Mouse (Mus musculus) neural tube, embryonic 11.5 days (tissue): Measurements from ENCODE around the gene Borcs6. TPM values are rescaled to one million over a fixed set of nuclear protein-coding genes. Genes with fewer than 3 reads are reported as not detected.
A peak's percentile ranks its signal among the peaks of the same experiment; 100 is the strongest.

Experiments
- ATAC-seq: fragments of 200-750 bp; cut with Nextera tagmentation; 2 replicates; pipeline ENCODE4 v1.8.0; 2017; ENCODE audit warnings: moderate number of reproducible peaks, mild to moderate bottlenecking, moderate TSS enrichment, moderate library complexity; ENCODE audit not compliant: insufficient read depth, low FRiP score, low TSS enrichment
- DNase-seq: peaks from one replicate; pipeline ENCODE4 v3.0.0-alpha.2; 2015; ENCODE audit warnings: low spot score
- H3K27ac ChIP-seq: fragments of 300-500 bp; sonication (generic); 2 replicates; pipeline ENCODE4 v1.5.1; 2014; ENCODE audit warnings: low read depth, mild to moderate bottlenecking, low read length
- H3K27me3 ChIP-seq: fragments of 300-500 bp; sonication (generic); 2 replicates; pipeline ENCODE4 v1.6.1; 2014; ENCODE audit warnings: mild to moderate bottlenecking, low read length, mixed read lengths; ENCODE audit not compliant: control insufficient read depth, insufficient read depth
- H3K36me3 ChIP-seq: fragments of 300-500 bp; sonication (generic); 2 replicates; pipeline ENCODE4 v1.6.1; 2014; ENCODE audit warnings: mild to moderate bottlenecking, low read length, moderate library complexity, mixed read lengths; ENCODE audit not compliant: control insufficient read depth, insufficient read depth
- H3K4me1 ChIP-seq: fragments of 300-500 bp; sonication (generic); 2 replicates; pipeline ENCODE4 v1.6.1; 2014; ENCODE audit warnings: low read length, mixed read lengths; ENCODE audit not compliant: control insufficient read depth, insufficient read depth
- H3K4me2 ChIP-seq: fragments of 300-500 bp; sonication (generic); 2 replicates; pipeline ENCODE4 v1.6.1; 2014; ENCODE audit warnings: low read depth, mild to moderate bottlenecking, moderate library complexity
- H3K4me3 ChIP-seq: fragments of 300-500 bp; sonication (generic); 2 replicates; pipeline ENCODE4 v1.5.1; 2014; ENCODE audit warnings: low read depth, low read length
- H3K9ac ChIP-seq: fragments of 300-500 bp; sonication (generic); 2 replicates; pipeline ENCODE4 v1.6.1; 2014; ENCODE audit warnings: mild to moderate bottlenecking, low read length
- H3K9me3 ChIP-seq: fragments of 300-500 bp; sonication (generic); 2 replicates; pipeline ENCODE4 v1.6.1; 2016; ENCODE audit warnings: low read length; ENCODE audit not compliant: control insufficient read depth
- WGBS: fragments of 180-500 bp; shearing (Covaris S2); extraction: QIAGEN DNeasy Blood & Tissue Kit; methylation state at CpG from one replicate; pipeline ENCODE4 v1.1.7; 2014; 5-methylcytosine and 5-hydroxymethylcytosine counted together
- polyA plus RNA-seq: library from polyadenylated mRNA; unstranded; fragments of >200 nt; fragmentation: Nextera tagmentation; extraction: Ambion mirVana; gene quantifications from 2 replicates; pipeline ENCODE4 v1.2.1, GENCODE M21; 2014

Gene Borcs6
- polyA plus RNA-seq, 1 experiment from 2014 or later = 11.4 TPM

DNA sequence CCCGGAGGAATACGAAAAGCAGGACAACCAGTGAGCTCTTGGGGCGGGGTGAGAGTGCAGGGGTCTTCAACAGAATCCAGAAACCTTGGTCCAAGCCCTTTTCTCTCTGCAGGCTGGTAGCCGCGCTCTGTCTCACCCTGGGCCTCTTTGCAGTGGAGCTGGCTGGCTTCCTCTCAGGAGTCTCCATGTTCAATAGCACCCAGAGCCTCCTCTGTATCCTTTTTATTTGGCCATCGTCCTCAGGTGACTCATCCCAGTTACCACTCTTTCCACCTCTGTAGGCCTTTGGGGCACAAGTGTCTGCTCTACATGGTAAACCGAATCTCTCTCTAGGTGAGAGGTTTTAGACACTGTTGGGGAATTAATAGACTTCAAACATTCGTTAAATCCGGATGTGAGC lies 11.7 kb downstream of the Borcs6 start:
- Histone ChIP-seq H3K27me3 (no peaks in the 10 kb centered on the region), H3K9ac (peak overlapping the region; percentile 85), H3K36me3 (no peaks in the 10 kb centered on the region), H3K27ac (no peak overlapping the region), H3K4me1 (peaks cover 7% of the 10 kb centered on the region), H3K4me3 (peak overlapping the region; percentile 47), H3K4me2 (peak overlapping the region; percentile 75), H3K9me3 (no peaks in the 10 kb centered on the region)
- WGBS = 28% methylated on average over 9 of the region's 9 CpGs
- DNase-seq (no peak), ATAC-seq (no peak)

DNA sequence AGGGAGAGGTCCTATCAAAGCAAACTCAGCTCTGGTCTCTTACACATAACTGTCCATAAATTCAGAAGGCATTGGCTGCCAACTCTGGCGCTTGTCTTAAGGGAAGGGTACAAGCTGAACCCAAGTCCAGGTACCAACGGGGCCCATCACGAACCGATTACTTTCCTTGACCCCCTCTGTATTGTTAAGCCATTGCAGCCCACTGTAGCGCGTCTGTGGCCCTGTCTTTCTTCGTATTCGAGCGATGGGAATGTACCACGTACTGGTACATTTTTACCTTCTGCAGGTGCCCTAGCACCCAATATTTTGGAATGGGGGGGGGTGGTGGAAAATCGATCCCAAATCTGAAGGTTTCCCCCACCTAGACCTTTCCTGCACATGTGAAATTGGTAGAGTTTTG lies 12.7 kb downstream of the Borcs6 start:
- 81% methylated on average over 11 of the region's 11 CpGs for WGBS
- H3K9ac ChIP-seq = 0 out of 2 replicates have a peak overlapping the region, but pooled peaks have one; percentile 12
- H3K4me3 ChIP-seq = peak overlapping the region; percentile 24; the same call in 1 of the 2 replicates
- no peaks in the 10 kb centered on the region for H3K36me3 ChIP-seq
- H3K27ac ChIP-seq = 0 out of 2 replicates have a peak overlapping the region, but pooled peaks have one; percentile 91
- H3K9me3 ChIP-seq = no peaks in the 10 kb centered on the region
- ATAC-seq (no peak), DNase-seq (no peak)
- peaks cover 2% of the 10 kb centered on the region; the same call in 1 of the 2 replicates for H3K4me1 ChIP-seq
- H3K4me2 ChIP-seq = peak overlapping the region; percentile 46
- no peaks in the 10 kb centered on the region for H3K27me3 ChIP-seq

DNA sequence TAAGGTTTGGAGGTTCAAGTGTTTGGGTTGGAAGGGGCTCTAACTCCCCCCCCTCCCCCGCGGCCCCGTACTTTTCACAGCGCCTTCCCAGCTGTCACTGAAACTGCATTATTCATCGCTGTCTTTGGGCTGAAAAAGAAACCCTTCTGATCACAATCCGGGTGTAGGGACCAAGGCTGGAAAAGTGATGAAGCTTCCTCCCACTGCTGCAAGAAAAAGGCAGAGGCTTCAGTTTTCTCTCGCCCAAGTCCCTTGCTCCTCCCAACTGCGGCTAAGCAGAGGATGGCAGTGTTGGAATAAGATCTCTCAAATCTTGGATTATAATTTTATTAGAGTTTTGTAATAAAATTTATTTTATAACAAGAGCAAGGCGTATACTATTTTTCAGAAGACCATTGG lies 13.1 kb downstream of the Borcs6 start:
- Histone ChIP-seq H3K4me3 (peak overlapping the region; percentile 24), H3K36me3 (no peaks in the 10 kb centered on the region), H3K27ac (peak overlapping the region; percentile 91), H3K9me3 (no peaks in the 10 kb centered on the region), H3K9ac (0 out of 2 replicates have a peak overlapping the region, but pooled peaks have one; percentile 12), H3K27me3 (no peaks in the 10 kb centered on the region), H3K4me2 (peak overlapping the region; percentile 46), H3K4me1 (peaks cover 2% of the 10 kb centered on the region; the same call in 1 of the 2 replicates)
- 13% methylated on average over 9 of the region's 9 CpGs for WGBS
- no peak for DNase-seq
- ATAC-seq = no peak

DNA sequence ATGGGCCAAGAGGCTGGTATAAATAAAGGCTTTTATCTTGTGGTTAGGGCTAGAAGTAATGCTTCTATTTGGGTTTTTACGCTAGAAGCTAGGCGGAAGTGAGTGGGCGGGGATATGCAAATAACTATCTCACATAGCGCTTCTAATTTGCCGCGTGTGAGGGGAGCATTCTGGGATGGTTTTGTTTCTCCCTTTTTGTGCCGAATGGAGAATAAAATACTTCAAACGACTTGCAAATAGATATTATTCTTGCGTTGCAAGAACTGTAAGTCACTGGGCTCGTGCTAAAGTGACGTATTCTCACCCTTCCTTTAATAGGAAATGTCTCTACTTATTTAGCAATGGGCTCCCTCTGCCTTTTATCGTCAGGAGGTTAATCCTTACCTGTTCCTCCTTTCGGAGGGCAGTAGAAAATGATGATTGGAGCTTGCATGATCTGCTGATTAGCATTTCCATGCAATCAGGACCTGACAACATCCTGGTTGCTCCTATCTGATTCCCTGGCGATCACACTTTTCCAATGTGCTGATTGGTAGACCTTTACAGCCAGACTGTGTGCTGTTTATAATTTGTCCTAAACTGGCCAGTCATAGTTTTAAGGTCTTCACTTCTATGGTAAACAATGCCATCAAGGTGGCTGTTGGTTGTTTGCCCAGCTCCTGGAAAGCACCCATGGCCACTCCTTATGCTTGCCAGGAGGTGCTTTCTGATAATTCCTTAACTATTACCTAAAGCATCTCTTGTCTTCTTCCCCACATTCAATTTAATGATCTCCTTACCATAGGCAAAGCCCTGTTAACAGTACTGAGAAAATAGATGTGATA lies 13.8 kb downstream of the Borcs6 start:
- Histone ChIP-seq H3K4me2 (peak overlapping the region; percentile 46), H3K9me3 (no peaks in the 10 kb centered on the region), H3K4me3 (peak overlapping the region; percentile 24), H3K27ac (peak overlapping the region; percentile 91), H3K27me3 (no peaks in the 10 kb centered on the region), H3K9ac (peak overlapping the region; percentile 76), H3K36me3 (no peaks in the 10 kb centered on the region), H3K4me1 (peaks cover 2% of the 10 kb centered on the region; the same call in 1 of the 2 replicates)
- DNase-seq (peak; percentile 79), ATAC-seq (peak; percentile 75)
- 0% methylated on average over 14 of the region's 14 CpGs for WGBS

DNA sequence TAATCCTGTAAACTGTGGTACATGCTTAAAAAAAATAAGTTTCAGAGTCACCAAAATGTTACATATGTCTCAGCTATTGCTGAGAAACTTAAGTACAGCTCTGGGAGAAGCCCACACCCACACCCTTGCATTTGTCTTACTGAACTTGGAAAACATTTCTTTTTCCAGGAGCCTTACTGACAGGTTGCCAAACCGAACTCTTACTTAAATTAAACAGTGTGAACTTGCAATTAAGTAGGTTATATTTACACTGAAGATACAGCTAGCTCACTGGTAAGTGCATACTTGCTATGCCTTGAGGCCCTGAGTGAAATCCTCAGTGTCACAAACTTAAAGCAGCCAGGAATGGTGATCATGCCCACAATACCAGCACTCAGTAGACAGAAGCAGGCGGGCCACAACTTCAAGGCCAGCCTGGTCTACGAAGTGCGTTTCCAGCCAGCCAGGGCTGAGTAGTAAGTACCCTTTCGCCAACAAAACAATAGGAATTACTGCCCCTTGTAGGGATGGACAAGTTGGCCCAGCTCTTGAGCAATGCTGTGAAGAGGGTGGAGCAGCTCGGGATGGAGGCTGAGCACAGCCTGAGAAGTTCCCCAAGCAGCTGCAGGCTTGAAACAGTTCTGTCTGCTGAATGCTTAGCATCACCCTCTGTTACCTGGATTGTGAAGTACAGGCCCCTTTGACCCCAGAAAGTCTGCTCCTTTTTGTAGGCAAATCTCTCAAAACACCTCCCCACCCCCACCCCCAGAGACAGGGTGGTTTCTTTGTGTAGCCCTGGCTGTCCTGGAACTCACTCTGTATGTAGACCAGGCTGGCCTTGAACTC lies 14.6 kb downstream of the Borcs6 start:
- no peak for DNase-seq
- no peak overlapping the region for H3K4me2 ChIP-seq

DNA sequence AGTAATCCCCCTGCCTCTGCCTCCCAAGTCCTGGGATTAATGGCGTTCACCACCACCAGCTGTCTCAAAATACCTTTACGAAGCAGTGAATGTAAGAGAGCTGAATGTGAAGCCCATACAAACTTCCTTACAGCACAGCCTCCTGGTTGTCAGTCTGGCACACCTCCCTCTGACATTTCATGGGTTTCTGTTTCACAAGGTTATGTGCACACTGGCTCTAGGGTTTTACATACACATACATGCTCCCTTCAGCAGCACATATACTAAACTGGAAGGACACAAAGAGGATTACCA lies 15.2 kb downstream of the Borcs6 start:
- WGBS = 55% methylated on average over 2 of the region's 2 CpGs
- no peak overlapping the region for H3K4me2 ChIP-seq
- no peak overlapping the region for H3K27ac ChIP-seq
- H3K4me1 ChIP-seq = peaks cover 2% of the 10 kb centered on the region; the same call in 1 of the 2 replicates
- no peak overlapping the region for H3K4me3 ChIP-seq
- no peak for ATAC-seq
- H3K27me3 ChIP-seq = no peaks in the 10 kb centered on the region
- DNase-seq = no peak
- no peaks in the 10 kb centered on the region for H3K9me3 ChIP-seq
- H3K36me3 ChIP-seq = no peaks in the 10 kb centered on the region
- H3K9ac ChIP-seq = no peak overlapping the region

More for the DNA sequence above, 14.6 kb downstream of the Borcs6 start:
- Histone ChIP-seq H3K36me3 (no peaks in the 10 kb centered on the region), H3K4me3 (no peak overlapping the region), H3K9me3 (no peaks in the 10 kb centered on the region), H3K27ac (peak overlapping the region; percentile 29; the same call in 1 of the 2 replicates), H3K27me3 (no peaks in the 10 kb centered on the region), H3K9ac (no peak overlapping the region), H3K4me1 (peaks cover 2% of the 10 kb centered on the region; the same call in 1 of the 2 replicates)
- no peak for ATAC-seq
- 34% methylated on average over 6 of the region's 6 CpGs for WGBS

DNA sequence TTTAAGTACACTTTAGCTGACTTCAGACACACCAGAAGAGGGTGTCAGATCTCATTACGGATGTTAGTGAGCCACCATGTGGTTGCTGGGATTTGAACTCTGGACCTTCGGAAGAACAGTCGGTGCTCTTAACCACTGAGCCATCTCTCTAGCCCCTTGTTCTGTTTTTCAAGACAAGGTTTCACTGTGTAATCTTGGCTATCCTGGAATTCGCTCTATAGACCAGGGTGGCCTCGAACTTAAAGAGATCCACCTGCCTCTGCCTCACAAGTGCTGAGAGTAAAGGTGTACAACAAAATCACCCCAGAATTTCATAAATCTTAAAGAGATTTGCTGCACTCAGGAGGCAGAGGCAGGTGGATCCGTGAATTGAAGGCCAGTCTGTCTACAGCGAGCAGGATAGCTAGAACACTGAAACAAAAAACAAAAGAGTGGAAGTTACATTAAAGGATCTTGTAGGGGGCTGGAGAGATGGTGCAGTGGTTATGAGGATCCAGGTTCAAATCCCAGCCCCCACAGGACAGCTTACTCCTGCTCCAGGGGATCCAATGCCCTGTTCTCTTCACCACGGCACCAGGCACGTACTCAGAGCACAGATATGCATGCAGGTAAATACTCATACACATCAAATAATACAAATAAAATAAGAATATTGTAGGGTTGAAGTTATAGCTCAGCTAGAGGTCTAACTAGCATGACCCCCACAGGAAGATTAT lies 16.4 kb downstream of the Borcs6 start:
- DNase-seq (no peak), ATAC-seq (no peak)
- H3K9me3 ChIP-seq = no peaks in the 10 kb centered on the region
- H3K9ac ChIP-seq = no peak overlapping the region
- WGBS = 45% methylated on average over 8 of the region's 9 CpGs
- no peak overlapping the region for H3K4me2 ChIP-seq
- no peaks in the 10 kb centered on the region for H3K36me3 ChIP-seq
- H3K27ac ChIP-seq = no peak overlapping the region
- H3K27me3 ChIP-seq = no peaks in the 10 kb centered on the region
- no peak overlapping the region for H3K4me3 ChIP-seq
- H3K4me1 ChIP-seq = peaks cover 2% of the 10 kb centered on the region; the same call in 1 of the 2 replicates

DNA sequence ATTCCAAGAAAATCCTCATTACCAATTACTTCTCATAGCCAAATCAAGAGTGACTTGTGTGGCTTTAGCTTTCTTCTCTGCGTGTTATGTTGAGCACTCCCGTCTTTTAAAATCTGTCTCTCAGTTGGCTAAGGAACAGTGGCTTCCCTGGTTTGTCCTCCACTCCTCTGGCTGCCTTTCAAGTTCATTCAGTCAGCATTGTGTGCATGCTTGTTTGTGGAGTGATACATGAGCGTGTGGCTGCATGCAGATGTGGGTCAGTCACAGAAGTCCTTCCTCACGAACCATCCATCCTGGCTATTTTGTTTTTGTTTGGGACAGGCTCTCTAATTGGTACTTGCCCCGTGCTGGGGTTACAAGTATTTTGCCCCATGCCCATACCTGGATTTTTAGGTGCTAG lies 17.1 kb downstream of the Borcs6 start:
- no peaks in the 10 kb centered on the region for H3K36me3 ChIP-seq
- H3K27ac ChIP-seq = no peak overlapping the region
- 76% methylated on average over 5 of the region's 5 CpGs for WGBS
- no peak overlapping the region for H3K9ac ChIP-seq
- H3K9me3 ChIP-seq = no peaks in the 10 kb centered on the region
- no peak overlapping the region for H3K4me3 ChIP-seq
- H3K4me2 ChIP-seq = no peak overlapping the region
- no peaks in the 10 kb centered on the region for H3K27me3 ChIP-seq
- H3K4me1 ChIP-seq = peaks cover 2% of the 10 kb centered on the region; the same call in 1 of the 2 replicates
- DNase-seq = no peak
- ATAC-seq = no peak
